Mouse (Mus musculus) gastrocnemius, postnatal 10 days (tissue): ENCODE data around the gene Rps6ka2. TPM values are rescaled to one million over a fixed set of nuclear protein-coding genes. Genes with fewer than 3 reads are reported as not detected.
"Not testable (repeated sequence)": the region's sequence is repeated elsewhere in the genome, so short reads cannot be mapped to it uniquely, and the experiment has no call there.

Experiments used
- DNase-seq: peaks from one replicate; pipeline ENCODE4 v3.0.0; 2021; ENCODE audit warnings: mixed read lengths
- total RNA-seq, 2 experiments: library from RNA; stranded (reverse); gene quantifications; 2 replicates each; pipeline ENCODE4 v1.2.3; 2021

Gene Rps6ka2
- total RNA-seq, 2 experiments from 2014 or later, result 42.5 to 45.1 TPM

GRCm38 (mm10) chr17:7170304-7171295, 685 bp downstream of the Rps6ka2 start:
- DNase-seq, result no peak

DNA sequence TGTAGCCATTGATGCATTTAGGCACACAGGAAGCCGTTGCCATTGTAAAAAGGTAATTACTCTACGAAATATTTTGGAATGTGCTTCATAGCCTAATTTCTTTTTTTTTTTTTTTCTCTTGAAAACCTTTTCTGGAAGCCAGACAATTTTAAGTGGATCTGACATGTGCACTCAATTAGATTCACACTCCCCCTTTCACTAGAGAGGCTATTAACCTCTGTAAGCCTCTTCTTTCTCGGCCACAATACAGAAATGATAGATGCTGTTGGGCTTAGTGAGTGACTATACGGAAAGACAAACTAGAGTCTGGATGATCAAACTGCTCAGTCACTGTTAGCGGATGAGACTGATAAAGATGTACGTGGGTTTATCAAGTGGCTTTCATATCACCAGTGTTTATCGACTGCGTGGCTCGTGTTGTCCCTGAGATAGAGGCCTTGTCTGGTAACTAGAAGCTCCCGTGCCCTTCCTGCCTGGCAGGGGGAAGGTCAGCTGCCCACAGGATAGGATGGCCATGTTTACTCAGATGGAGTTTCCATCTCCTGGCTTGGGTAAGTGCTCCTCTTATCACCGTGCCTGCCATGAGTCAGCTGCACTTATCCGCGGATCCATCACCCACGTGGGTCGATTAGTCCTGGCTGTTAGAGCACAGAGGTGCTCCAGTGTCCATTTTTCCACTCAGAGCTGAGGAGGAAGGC, 3.6 kb downstream of the Rps6ka2 start:
- DNase-seq, result no peak

DNA sequence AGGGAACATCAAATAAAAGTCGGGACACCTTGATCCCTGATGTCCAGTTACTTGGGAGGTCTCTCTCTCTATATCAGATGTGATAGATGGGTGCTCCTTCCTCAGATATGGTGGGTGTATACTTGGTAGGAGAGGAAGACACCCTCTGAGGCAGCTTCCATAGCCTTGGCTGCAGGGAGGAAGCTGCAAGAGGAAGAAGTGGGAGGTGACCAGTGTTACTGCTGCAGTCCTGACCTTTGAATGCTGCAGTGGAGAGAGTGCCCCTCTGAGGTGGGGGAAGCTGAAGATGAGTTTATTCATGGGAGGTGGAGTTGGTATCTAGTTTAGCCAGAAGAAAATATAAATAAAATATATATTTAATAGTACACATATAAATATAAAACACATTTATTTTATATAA, 5.4 kb downstream of the Rps6ka2 start:
- DNase-seq, result no peak

DNA sequence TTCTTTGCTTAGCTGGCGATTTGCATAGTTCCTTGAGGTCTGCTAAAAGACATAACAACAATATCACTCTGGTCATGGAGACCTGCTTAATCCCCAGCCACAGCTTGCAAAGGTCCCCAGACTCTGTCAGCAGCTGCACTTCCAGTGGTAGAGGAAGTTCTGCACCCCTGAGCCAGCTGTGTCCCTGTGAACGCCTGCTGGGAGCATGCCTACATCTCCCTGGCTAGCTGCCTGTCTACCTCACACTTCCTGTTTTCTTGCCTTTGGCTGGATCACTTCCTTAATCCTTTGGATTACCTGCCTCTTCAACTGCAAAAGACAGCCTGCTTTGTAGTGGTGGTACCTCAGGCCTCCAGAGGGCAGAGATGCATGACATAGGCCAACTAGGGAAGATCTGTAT, 6.5 kb downstream of the Rps6ka2 start:
- no peak for DNase-seq

DNA sequence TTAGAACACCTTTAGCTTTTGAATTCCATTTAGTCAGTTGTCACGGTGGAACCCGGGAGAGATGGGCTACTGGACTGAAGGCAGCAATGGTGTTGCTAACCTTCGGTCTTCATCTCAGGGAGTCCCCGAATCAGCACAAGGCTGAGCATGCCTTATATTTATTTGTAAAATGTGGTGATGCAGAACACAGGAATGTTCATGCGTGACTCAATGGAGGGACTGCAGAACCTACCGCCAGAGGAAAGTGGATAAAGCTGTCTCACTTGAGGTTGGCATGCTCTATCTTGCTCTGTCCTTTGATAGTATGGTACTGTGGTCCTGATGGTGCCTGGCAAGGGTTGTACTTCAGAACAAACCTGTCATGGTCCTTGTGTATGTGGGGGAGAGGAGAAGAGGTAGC, 8.3 kb downstream of the Rps6ka2 start:
- no peak for DNase-seq

- DNase-seq, result no peak
Observed at GRCm38 (mm10) chr17:7182187-7182586, 12.3 kb downstream of the Rps6ka2 start.

- not testable (repeated sequence) for DNase-seq
Observed at GRCm38 (mm10) chr17:7187037-7187436, 17.1 kb downstream of the Rps6ka2 start.

DNA sequence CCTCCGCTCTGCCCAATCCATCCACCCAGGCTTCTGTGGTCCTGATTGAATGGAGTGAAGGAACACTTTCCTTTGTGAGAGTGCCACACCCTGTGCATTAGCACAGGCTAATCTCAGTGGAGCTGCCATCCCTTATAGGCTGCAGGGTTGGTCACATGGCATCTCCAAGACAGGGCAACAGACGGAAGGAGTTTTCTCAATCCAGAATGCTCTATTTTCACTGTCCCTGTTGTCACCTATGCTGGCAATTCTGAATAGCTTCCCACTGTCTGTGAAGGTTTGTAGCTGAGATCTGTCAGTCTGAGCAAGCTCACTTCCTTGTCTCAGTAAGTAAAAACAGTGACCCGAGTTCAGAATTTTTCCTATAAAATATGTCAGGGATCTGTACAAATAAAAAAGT, 19.5 kb downstream of the Rps6ka2 start:
- no peak for DNase-seq

DNA sequence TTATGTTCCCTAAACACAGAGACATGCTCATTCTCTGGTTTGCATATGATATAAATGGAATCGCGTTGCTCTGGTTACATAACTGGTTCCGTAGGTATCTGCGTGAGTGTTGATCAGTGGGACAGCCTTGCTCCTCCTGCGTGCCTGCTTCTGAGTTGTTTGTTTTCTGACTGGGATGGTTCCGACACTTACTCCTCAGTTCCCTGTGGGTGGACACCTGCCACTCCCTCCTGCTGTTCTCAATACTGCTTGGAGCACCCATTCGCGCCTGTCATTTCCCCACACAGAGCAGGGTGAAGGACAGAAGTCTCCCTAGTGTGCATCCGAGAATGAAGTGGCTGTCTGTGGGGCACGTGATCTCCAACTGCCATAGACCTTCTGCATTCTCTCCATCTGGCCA, 20.1 kb downstream of the Rps6ka2 start:
- DNase-seq, result no peak

- DNase-seq, result no peak
Observed at GRCm38 (mm10) chr17:7194140-7194840, 24.4 kb downstream of the Rps6ka2 start.

GRCm38 (mm10) chr17:7197121-7197925, 27.4 kb downstream of the Rps6ka2 start:
- DNase-seq, result no peak

- DNase-seq, result no peak
Observed at GRCm38 (mm10) chr17:7204771-7205406, 35.0 kb downstream of the Rps6ka2 start.

DNA sequence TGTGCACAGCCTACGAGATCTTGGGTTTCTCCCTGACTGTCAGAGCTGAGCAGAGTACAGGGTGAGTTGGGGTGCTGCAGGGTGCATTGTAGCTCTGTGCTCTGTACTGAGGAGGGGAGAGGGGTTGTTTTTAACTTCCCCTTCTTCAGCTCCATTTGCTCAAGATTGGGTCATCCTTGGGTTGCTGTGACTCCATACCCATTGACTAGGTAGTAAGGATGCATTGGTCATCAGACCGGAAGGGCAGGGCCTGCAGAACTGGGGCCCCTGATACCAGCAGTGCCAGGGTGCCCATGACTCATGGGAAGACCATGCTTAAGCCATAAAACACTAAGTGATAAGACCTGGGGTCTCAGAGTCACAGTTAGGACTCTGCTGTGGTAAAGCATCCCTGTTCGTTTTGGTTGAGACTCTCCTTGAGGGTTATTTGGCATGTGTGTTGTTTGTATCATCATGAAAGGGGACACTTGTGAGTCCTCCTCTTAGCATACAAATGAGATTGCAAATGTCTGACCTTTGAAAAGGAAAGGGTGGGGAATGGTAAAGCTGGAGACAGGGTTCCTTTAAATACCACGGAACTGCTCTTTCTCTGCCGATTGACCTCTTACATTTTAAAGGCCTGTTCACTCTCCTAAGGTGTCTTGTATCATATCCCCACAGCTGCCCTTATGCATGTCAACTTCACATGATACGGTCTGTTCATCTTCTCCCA, 36.7 kb downstream of the Rps6ka2 start:
- no peak for DNase-seq

GRCm38 (mm10) chr17:7210648-7211047, 40.7 kb downstream of the Rps6ka2 start:
- DNase-seq, result no peak

DNA sequence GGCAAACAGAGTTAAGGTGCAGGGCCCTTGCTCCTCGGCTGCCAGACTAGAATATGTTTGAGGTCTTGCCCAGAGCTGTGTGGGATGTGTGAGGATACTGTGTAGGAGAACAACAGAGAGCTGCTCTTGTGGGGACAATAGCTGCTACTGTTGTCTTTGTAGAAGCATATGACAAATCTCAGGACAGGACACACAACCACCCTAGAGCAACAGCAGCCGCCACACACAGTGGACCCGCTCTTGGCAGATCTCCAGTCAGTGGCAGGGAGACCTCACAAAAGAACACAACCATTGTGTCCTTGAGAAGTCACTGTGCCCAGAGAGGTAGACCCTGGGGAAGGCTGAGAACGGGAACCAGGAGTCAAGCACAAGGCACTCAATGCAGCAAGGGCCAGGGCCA, 42.0 kb downstream of the Rps6ka2 start:
- no peak for DNase-seq

- DNase-seq, result no peak
Observed at GRCm38 (mm10) chr17:7213214-7213613, 43.3 kb downstream of the Rps6ka2 start.

- DNase-seq, result no peak
Observed at GRCm38 (mm10) chr17:7214061-7214460, 44.1 kb downstream of the Rps6ka2 start.

- DNase-seq, result no peak
Observed at GRCm38 (mm10) chr17:7217791-7218329, 47.9 kb downstream of the Rps6ka2 start.

DNA sequence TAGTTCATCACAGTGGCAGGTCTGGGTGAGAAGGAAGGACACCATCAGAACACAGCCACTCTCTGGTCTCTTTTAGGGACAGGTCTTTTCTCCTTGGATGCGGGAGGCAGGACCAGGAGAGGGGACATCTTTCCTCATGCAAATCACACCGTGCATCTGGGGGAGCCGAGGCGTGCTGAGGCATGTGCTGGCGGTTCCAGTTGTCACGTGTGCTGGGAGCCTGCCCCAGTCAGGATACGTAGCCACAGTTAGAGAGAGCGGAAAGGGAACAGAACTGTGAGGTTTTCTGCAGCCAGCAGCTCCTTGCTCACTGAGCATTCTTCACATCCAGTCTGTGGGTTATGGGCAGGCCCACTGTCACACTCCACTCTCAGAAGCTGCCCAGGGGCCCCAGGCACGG, 48.5 kb downstream of the Rps6ka2 start:
- DNase-seq, result no peak

- DNase-seq, result no peak
Observed at GRCm38 (mm10) chr17:7219044-7219718, 49.3 kb downstream of the Rps6ka2 start.
